Mouse (Mus musculus): Measurements from ENCODE around the gene Rnf213. TPM values are rescaled to one million over a fixed set of nuclear protein-coding genes. Genes with fewer than 3 reads are reported as not detected.
A peak's percentile ranks its signal among the peaks of the same experiment; 100 is the strongest.

The Rnf213 gene
- polyA plus RNA-seq, 1 experiment from 2014 or later: 4.6 TPM

DNA sequence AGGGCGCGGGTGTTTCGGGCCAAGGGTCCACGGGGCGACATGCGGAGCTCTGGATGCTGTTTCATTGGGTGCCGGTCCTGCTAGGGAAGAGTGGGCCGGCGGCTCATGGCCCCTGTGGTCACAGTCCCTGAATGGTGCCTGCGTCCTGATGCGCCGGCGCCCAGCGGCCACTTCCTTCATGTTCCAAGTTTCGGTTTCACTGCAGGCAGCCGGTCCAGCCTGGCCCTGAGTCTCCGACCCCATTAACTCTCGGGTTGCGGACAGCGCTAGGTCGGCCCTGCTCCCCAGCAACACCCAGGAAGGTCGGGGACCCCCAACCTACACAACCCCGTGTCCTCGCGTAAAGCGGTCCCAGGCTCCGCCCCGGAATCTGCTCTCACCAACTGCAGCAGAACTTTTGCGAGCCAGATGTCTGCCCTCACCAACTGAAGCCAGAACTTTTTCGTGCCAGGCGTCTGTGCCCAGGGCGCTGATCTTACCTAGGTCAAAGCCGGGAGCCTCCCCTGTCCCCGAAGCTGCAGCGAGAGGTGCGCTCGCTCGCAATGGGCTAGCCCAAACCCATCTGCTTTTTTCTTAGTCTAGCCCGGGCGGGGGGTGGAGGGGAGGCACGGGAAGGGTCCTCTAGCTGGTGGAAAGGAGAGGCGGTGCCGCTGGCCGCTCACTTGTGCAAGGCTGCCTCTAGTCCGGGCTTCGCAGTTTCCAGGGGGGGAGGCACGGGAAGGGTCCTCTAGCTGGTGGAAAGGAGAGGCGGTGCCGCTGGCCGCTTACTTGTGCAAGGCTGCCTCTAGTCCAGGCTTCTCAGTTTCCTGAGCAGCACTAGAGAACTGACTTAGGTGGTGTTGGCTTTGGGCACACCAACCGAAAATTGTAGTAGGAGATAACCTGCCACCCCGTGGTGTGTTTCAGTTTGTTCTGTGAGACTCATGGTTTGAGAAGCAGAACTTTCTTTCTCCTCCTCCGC, 2.3 kb upstream of the Rnf213 start:
- Histone ChIP-seq H3K4me1 (replicated peaks) (peaks cover 54% of the 10 kb centered on the region), H3K4me3 (peak overlapping the region; percentile 83), H3K9ac (peak overlapping the region; percentile 83), H3K4me2 (peak overlapping the region; percentile 95), H3K27me3 (0 out of 2 replicates have a peak, but pooled peaks cover 3% of the 10 kb centered on the region), H3K36me3 (no peaks in the 10 kb centered on the region), H3K27ac (peak overlapping the region; percentile 99), H3K9me3 (replicated peaks) (no peaks in the 10 kb centered on the region)
- peak; percentile 53 for ATAC-seq (replicated peaks; ENCODE audit: insufficient number of reproducible peaks, insufficient read depth, low FRiP score, low read depth)
- 2% methylated on average over 53 of the region's 53 CpGs for WGBS

DNA sequence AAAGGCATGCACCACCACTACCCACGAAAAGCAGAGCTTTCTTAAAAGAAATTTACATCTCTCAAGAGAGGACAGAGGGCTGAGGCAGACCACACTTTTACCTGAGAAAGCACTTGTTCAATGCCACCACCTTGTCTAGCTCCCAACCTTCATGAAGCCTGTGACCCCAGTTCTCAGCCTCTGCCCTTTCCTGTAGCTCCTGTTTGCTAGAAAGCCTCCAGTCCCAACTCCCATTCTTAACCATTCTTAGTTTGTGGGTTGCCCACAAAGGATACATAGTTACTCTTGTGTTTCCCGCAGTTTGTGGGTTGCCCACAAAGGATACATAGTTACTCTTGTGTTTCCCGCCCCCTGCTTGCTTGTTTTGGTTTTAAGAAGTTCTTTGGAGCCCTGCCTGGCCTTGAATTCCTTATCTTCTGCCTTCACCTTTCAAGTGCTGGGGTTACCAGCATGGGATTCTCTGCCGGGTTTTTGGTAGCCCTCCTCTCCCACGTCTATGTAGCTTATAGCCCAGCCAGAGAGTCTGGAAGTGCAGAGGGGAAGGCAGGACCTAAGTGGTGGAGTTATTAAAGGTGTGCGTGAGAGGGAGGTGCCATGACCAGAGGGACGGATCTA, 1.4 kb upstream of the Rnf213 start:
- WGBS: 36% methylated on average over 7 of the region's 7 CpGs
- Histone ChIP-seq H3K4me2 (peak overlapping the region; percentile 95), H3K36me3 (peaks cover 6% of the 10 kb centered on the region; the same call in 1 of the 2 replicates), H3K9ac (0 out of 2 replicates have a peak overlapping the region, but pooled peaks have one; percentile 83), H3K27ac (peak overlapping the region; percentile 99), H3K4me1 (replicated peaks) (peaks cover 54% of the 10 kb centered on the region), H3K9me3 (replicated peaks) (no peaks in the 10 kb centered on the region), H3K27me3 (0 out of 2 replicates have a peak, but pooled peaks cover 3% of the 10 kb centered on the region), H3K4me3 (peak overlapping the region; percentile 83)
- no peak for ATAC-seq (replicated peaks; ENCODE audit: insufficient number of reproducible peaks, insufficient read depth, low FRiP score, low read depth)

DNA sequence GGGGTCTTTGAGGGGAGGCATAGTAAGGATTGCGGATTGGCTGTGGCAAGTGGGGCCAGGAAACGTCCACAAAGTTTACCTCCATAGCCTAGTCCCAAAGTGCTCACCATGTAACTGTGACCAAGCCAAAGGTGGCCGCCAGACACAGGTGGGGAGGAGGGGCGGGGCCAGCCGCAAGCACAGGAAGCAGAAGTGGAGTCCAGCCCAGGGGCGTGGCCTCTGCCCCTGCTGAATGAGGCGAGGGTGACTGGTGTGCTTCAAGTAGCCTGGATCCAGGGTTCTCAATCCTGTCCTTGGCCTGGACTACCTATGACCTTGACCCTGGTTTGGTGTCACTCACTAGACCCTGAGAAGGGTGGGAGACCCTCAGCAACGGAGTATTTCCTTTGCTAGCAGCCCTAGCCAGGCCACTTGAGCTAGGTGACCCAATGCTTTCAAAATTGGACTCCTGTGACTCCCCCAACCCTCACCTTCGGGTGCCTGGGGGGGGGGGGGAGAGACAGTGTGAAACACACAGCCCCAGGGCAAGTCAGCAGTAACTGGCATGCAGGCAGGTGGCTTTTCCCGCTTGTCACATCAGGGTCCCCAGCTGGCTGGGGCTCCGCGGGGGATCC, 792 bp upstream of the Rnf213 start:
- WGBS: 12% methylated on average over 12 of the region's 12 CpGs
- ATAC-seq (replicated peaks; ENCODE audit: insufficient number of reproducible peaks, insufficient read depth, low FRiP score, low read depth): no peak; the same call in 1 of the 2 replicates
- peaks cover 49% of the 10 kb centered on the region for H3K4me1 ChIP-seq (replicated peaks)
- H3K9ac ChIP-seq: peak overlapping the region; percentile 44; the same call in 1 of the 2 replicates
- H3K36me3 ChIP-seq: peaks cover 9% of the 10 kb centered on the region; the same call in 1 of the 2 replicates
- H3K27ac ChIP-seq: peak overlapping the region; percentile 99
- peak overlapping the region; percentile 83 for H3K4me3 ChIP-seq
- 0 out of 2 replicates have a peak, but pooled peaks cover 3% of the 10 kb centered on the region for H3K27me3 ChIP-seq
- peak overlapping the region; percentile 95 for H3K4me2 ChIP-seq
- no peaks in the 10 kb centered on the region for H3K9me3 ChIP-seq (replicated peaks)

DNA sequence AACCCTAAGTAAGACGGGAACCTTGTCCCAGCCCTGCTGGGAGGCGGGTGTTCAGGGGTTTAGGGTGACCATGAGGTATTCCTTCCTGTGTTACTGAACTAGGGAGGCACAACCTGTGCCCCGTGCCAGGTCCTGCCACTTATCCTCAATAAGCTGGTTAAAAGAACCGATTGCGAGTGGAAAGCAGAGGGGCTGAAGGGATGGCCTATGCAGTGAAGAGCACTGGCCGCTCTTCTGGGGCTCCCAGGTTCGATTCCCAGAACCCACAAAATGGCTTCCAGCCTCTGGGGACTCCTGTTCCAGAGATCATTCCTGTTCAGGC, 544 bp downstream of the Rnf213 start:
- 23% methylated on average over 7 of the region's 7 CpGs for WGBS

DNA sequence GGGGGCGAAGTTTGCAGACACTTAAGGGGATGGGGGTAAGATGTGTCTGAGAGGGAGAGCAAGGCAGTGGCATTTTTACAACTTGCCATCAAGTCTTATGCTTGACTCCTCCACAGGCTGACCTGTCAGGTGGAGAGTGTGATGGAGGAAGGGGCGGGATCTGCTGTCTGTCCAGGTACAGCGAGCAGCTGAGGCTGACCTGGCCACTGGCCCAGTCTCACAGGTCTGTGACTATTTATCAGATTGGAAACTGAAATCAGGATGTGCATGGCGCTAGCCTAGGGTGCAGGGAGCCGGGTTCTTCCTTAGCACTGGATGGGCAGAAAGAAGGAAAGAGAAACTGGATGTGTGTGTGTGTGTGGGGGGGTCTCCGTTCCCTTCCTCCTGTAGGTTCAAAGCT, 1.3 kb downstream of the Rnf213 start:
- H3K4me1 ChIP-seq (replicated peaks): peaks cover 38% of the 10 kb centered on the region
- no peak overlapping the region for H3K9ac ChIP-seq
- 0 out of 2 replicates have a peak, but pooled peaks cover 3% of the 10 kb centered on the region for H3K27me3 ChIP-seq
- H3K4me2 ChIP-seq: peak overlapping the region; percentile 95
- H3K4me3 ChIP-seq: 0 out of 2 replicates have a peak overlapping the region, but pooled peaks have one; percentile 0
- ATAC-seq (replicated peaks; ENCODE audit: insufficient number of reproducible peaks, insufficient read depth, low FRiP score, low read depth): no peak
- H3K36me3 ChIP-seq: peaks cover 9% of the 10 kb centered on the region; the same call in 1 of the 2 replicates
- H3K9me3 ChIP-seq (replicated peaks): no peaks in the 10 kb centered on the region
- no peak overlapping the region for H3K27ac ChIP-seq
- 65% methylated on average over 6 of the region's 6 CpGs for WGBS

More for the DNA sequence above, 544 bp downstream of the Rnf213 start:
- H3K4me3 ChIP-seq: peak overlapping the region; percentile 83
- H3K9ac ChIP-seq: peak overlapping the region; percentile 61
- no peaks in the 10 kb centered on the region for H3K9me3 ChIP-seq (replicated peaks)
- H3K4me2 ChIP-seq: peak overlapping the region; percentile 95
- peaks cover 38% of the 10 kb centered on the region for H3K4me1 ChIP-seq (replicated peaks)
- peak overlapping the region; percentile 99 for H3K27ac ChIP-seq
- peaks cover 9% of the 10 kb centered on the region; the same call in 1 of the 2 replicates for H3K36me3 ChIP-seq
- no peak for ATAC-seq (replicated peaks; ENCODE audit: insufficient number of reproducible peaks, insufficient read depth, low FRiP score, low read depth)
- H3K27me3 ChIP-seq: 0 out of 2 replicates have a peak, but pooled peaks cover 3% of the 10 kb centered on the region

DNA sequence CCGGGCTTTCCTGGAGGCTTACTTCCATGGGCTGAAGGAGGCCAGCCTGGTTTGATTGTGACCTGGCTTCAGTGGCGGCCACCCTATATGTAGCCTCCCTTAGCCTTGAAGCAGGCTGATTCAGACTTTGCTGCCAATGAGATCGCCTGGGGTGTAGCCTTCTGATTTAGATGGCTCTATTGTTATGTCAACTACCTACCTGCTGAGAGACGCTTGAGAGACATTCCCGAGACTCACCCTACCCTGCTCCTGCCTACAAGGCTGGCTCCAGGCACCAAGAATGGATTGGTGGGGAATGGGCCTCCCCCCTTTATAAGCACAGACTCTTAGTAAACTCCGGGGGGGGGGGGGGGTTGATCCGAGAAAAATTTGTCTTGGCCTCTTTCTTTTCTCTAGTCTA, 2.5 kb downstream of the Rnf213 start:
- Histone ChIP-seq H3K27me3 (0 out of 2 replicates have a peak, but pooled peaks cover 3% of the 10 kb centered on the region), H3K4me1 (replicated peaks) (peaks cover 32% of the 10 kb centered on the region), H3K9me3 (replicated peaks) (no peaks in the 10 kb centered on the region), H3K27ac (no peak overlapping the region), H3K4me3 (no peak overlapping the region), H3K36me3 (peaks cover 9% of the 10 kb centered on the region; the same call in 1 of the 2 replicates), H3K4me2 (peak overlapping the region; percentile 95; the same call in 1 of the 2 replicates), H3K9ac (no peak overlapping the region)
- 54% methylated on average over 7 of the region's 7 CpGs for WGBS
- no peak for ATAC-seq (replicated peaks; ENCODE audit: insufficient number of reproducible peaks, insufficient read depth, low FRiP score, low read depth)

DNA sequence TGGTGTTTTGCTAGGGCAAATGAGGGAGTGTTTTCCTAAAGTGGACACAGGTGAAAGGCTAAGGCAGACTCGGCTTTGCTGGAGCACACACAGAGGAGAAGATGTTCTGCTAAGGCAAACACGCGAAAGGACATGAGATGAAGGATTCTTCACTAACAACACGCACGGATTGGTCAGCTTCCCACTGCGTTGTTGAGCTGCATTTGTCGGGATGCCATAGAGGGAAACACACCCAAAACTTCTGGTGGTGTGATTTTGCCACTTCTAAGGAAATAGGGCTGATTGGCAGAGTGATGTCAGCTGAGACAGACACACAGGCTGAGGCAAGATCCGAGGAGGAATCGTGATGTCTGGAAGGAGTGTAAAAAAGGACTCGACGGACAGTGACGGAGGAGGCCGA, 3.0 kb downstream of the Rnf213 start:
- Histone ChIP-seq H3K4me2 (no peak overlapping the region), H3K36me3 (peaks cover 9% of the 10 kb centered on the region; the same call in 1 of the 2 replicates), H3K27ac (no peak overlapping the region), H3K9me3 (replicated peaks) (no peaks in the 10 kb centered on the region), H3K4me3 (no peak overlapping the region), H3K27me3 (0 out of 2 replicates have a peak, but pooled peaks cover 3% of the 10 kb centered on the region), H3K4me1 (replicated peaks) (peaks cover 29% of the 10 kb centered on the region), H3K9ac (no peak overlapping the region)
- WGBS: 44% methylated on average over 13 of the region's 13 CpGs
- no peak for ATAC-seq (replicated peaks; ENCODE audit: insufficient number of reproducible peaks, insufficient read depth, low FRiP score, low read depth)

DNA sequence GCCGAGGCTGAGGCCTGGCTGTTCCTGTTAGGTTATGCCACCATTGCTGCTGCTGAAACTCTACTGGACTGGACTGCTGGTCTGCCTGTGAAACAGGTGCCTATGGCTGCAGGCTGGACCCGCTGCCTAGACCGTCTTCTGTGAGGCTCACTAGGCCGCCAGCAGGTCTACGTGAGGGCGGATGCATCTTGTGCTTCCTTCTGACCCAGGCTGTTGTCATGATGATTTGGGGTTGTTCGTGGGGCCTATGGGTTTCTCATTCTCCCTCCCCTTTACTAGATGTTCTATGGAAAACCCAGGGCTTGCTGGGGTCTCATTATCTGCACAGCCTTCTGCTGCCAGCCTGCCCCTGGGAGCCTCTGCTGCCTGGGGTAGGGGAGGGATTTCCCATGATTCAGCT, 3.6 kb downstream of the Rnf213 start:
- H3K4me3 ChIP-seq: no peak overlapping the region
- peaks cover 24% of the 10 kb centered on the region for H3K4me1 ChIP-seq (replicated peaks)
- no peaks in the 10 kb centered on the region for H3K9me3 ChIP-seq (replicated peaks)
- H3K27me3 ChIP-seq: 0 out of 2 replicates have a peak, but pooled peaks cover 3% of the 10 kb centered on the region
- ATAC-seq (replicated peaks; ENCODE audit: insufficient number of reproducible peaks, insufficient read depth, low FRiP score, low read depth): no peak
- H3K36me3 ChIP-seq: peaks cover 9% of the 10 kb centered on the region; the same call in 1 of the 2 replicates
- H3K27ac ChIP-seq: no peak overlapping the region
- H3K9ac ChIP-seq: no peak overlapping the region
- no peak overlapping the region for H3K4me2 ChIP-seq
- WGBS: 77% methylated on average over 7 of the region's 7 CpGs

DNA sequence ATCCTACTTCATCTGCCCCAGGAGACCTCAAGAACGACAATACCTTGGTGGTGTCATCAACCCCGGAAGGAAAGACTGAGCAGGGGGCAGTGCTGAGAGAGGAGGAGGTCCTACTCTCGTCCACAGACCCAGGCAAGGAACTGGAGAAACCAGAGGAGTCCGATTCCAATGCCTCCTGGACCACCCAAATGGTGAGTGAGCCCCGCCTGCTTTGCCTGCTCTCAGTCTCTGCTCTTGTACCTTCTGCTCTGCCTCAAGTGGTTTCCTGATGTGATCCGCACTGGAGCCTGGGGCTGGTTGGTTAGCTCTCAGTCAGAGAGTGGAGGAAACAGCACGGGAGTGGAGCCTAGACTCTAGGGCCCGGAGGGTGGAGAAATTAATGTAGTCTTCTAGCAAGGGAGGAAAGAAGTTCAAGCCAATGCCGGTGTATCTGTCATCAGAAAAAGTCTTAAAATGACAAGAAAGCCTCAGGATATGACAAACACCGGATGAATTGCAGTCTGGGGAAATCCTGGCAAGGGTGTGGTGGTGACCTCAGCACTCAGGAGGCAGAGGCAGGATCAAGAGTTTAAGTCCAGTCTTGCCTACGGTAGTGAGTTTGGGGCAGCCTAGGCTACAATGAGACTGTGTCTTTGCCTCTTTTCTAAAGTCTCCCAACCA, 9.7 kb downstream of the Rnf213 start:
- Histone ChIP-seq H3K36me3 (peaks cover 15% of the 10 kb centered on the region), H3K9ac (no peak overlapping the region), H3K27me3 (no peaks in the 10 kb centered on the region), H3K4me1 (replicated peaks) (no peaks in the 10 kb centered on the region), H3K4me2 (no peak overlapping the region), H3K27ac (no peak overlapping the region), H3K4me3 (no peak overlapping the region), H3K9me3 (replicated peaks) (no peaks in the 10 kb centered on the region)
- ATAC-seq (replicated peaks; ENCODE audit: insufficient number of reproducible peaks, insufficient read depth, low FRiP score, low read depth): no peak
- WGBS: 58% methylated on average over 11 of the region's 11 CpGs

DNA sequence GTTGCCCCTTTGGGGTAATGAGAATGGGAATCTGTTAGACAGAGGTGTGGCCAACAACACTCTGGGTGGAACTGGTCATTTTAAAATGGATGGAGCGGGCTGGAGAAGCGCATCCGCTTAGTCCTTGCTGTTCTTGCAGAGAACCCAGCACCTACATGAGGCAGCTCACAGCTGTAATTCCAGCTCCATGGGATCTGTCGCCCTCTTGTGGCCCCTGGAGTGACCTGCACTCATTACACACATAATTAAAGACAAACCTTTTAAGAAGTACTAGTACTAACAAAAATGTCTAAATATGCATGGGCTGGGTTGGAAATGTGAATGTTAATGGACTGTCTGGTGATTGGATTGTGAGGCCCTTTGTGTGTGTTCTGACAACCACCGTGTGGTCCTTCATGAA, 11.7 kb downstream of the Rnf213 start:
- 53% methylated on average over 5 of the region's 5 CpGs for WGBS
- no peak for ATAC-seq (replicated peaks; ENCODE audit: insufficient number of reproducible peaks, insufficient read depth, low FRiP score, low read depth)

More for the DNA sequence above, 11.7 kb downstream of the Rnf213 start:
- Histone ChIP-seq H3K4me3 (no peak overlapping the region), H3K36me3 (peaks cover 24% of the 10 kb centered on the region), H3K9me3 (replicated peaks) (no peaks in the 10 kb centered on the region), H3K4me1 (replicated peaks) (no peaks in the 10 kb centered on the region), H3K27me3 (no peaks in the 10 kb centered on the region), H3K4me2 (no peak overlapping the region), H3K27ac (no peak overlapping the region), H3K9ac (no peak overlapping the region)
